Mouse (Mus musculus) megakaryocyte, embryonic 14.5 days (primary cell): ENCODE results near the gene Gm49325.

ENCODE experiments used
- FLI1 ChIP-seq: IDR thresholded peaks from 2 replicates; pipeline ENCODE4 v1.6.1; 2012; ENCODE audit warnings: low read length, inconsistent platforms, mixed read lengths
- GATA1 ChIP-seq: IDR thresholded peaks from 3 replicates; pipeline ENCODE4 v1.6.1; 2012; ENCODE audit warnings: mixed read lengths, low read length, inconsistent platforms, borderline replicate concordance

DNA sequence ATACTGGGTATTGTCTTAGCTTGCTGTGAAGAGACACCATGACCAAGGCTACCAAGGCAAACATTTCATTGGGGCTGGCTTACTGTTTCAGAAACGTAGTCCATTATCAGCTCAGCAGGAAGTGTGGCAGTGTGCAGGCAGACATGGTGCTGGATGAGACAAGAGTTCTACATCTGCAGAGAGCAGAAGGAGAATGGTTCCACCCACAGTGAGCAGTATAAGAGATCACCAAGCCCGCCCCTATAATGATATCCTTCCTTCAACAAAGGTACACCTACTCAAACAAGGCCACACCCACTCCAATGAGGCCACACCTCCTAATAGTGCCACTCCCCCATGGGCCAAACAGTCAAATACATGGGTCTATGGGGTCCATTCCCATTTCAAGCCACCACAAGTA lies 44.5 kb upstream of the Gm49325 start:
- TF ChIP-seq GATA1 (no peak), FLI1 (no peak)
